Mouse (Mus musculus) layer of hippocampus, postnatal 36 days (tissue): ENCODE results near the gene Sox6. TPM values are rescaled to one million over a fixed set of nuclear protein-coding genes. Genes with fewer than 3 reads are reported as not detected.
A peak's percentile ranks its signal among the peaks of the same experiment; 100 is the strongest.
"Not testable (repeated sequence)": the region's sequence is repeated elsewhere in the genome, so short reads cannot be mapped to it uniquely, and the experiment has no call there.

ENCODE experiments used
- DNase-seq, 2 experiments: peaks; one replicate each; pipeline ENCODE4 v3.0.0; 2022
- total RNA-seq, 2 experiments: library from RNA; stranded (reverse); gene quantifications; 2 replicates each; pipeline ENCODE4 v1.2.3; 2021

Gene Sox6
- 10 to 100 TPM; 24.3 to 34.7 TPM for total RNA-seq

DNA sequence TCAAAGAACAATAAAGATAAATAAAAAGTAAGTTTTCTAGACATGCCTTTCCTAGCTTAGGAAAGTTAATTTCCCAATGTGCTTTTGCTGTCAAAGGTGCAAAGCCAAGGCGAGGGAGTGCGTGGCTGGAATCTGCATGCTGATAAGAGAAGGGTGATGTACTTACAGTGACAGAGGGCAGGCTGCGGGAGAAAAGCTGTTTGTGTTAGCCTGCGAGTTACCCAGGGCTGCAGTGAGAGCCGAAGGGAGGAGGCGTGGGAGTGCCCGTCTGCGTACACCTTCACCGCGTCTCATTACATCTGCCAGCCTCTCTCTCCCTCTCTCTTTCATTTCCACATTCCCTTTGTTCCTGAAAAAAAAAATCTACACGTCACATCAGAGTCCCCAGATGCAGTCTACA is at the start of gene Sox6:
Sox6 (minus strand) TSS at position 286 of the 400 bp plus-strand sequence.
- peak in 1 of 2 experiments; percentile 5 for DNase-seq

DNA sequence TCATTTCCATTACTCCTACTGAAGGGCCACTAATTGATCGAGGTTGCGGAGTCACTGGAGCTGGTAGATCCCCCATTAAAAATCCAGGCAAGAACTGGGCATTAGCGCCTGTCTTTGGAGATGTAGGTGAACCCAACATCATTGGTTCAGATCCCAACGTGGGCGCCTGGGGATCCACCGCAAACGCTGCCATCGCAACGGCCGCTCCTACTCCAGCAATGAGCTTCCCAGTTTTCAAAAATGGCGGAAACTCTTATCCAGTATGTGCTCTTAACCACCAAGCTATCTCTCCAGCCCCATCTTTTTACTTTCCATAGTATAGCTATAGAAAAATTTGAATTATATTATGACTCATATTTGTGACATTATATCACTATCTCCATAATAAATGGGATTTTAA is 45.8 kb upstream of the Sox6 start, which contains the start of gene Gm4353:
Gm4353 (minus strand) TSS at position 270 of the 400 bp plus-strand sequence.
- not testable (repeated sequence) for DNase-seq

DNA sequence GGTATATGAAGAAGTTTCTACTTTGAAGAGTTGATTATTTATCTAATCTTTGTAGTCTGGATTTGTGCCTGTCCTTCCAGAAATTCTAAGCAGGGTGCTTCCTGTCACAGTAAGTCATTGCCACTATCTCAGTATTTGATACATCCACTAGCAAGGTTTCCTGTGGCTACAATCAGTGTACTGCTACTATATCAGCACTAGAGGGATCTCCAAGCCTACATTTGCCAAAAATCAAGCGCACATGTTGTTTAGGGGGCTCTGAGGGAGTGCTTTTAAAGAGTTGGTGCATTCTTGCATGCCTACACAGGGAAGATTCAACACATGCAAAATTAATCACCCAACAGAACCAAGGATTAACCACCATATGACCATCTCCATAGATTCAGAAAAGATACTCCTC is 22.1 kb upstream of the Sox6 start:
- DNase-seq = no peak

DNA sequence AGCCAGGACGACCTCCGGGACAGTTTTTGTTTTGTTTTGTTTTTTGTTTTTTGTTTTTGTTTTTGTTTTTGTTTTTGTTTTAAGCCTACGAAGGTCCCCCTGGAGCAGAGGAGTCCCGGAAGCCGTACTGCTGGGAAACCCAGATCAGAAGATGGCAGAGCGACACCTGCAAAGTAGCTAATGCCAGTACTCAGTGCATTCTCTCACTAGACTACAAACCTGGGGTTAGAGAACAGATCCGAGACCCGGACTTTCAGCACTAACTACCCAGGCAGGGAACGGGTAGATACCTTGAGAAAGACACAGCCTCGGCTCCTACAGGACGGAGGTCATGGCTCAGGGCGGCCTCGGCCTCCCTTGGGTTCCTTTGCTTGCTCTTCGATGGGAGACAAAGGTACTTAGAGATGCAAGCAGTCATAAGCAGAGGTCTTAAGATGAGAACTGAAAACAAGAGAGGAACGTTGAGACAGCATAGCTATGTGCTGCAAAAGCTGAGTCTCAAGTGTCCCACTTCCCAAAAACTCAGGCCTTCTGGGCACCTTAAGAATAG is 1.9 kb upstream of the Sox6 start:
- DNase-seq = no peak

DNA sequence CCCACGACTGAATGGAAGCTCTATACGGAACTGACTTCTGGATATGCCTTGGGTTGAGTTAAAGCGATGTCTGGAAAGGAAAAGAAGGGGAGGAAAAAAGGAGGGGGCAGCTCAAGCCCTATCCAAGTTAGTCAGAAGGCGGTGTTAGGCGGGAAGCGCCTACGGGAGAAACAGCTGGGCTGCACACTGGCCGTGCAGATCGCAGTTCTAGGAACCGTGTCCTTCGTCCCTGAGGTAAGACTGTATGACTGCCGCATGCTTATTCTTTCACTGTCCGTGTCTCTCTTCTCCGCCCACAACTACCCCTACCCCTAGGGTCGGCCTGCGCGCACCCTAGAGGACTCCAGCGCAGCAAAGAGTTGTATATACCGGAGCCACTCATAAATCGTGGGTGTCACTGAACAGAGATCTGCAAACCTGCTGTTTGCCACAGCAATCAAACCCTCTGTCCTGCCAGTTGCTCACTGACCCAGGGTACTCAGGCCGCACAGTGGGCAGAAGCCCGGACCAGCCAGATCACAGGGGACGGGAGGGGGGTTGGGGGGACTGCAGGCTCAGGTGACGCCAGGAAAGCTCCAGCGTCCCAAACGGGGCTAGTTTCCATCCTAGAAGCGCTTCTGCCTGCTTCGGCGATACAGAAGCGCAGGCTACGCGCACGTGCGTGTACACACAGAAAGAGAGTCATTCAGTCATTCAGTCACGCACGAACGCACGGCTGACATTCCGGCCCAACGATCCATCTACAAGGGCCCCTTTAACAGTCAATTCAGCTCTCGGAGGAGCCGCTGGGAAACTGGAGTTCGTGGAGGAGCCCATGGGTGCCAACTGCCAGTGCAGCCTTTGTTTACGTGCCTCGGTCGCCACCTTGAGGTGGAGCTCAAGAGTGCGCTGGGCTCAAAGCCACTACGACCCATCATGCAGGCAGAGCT is 1.2 kb upstream of the Sox6 start:
- peak; percentile 83 to 86 for DNase-seq

DNA sequence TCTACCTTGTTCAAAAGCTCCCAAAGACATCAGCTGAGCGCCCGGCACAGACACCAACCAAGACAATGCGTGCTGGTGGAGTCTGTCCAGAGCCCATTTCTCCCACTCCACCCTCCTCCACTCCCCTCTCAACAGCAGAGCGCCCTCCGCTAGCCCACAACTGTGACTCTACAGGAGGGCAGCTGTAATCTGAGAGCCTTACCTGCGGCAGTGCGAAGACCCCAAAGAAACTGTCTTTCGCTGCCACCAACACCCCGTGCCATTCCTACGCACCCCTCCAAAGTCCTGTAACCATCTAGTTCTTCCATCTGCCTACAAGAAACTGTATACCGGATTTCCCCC is 571 bp upstream of the Sox6 start, which contains the start of gene 1110004F10Rik:
1110004F10Rik (plus strand) TSS at position 202 of the 342 bp plus-strand sequence.
- DNase-seq = peak in 1 of 2 experiments; percentile 9

DNA sequence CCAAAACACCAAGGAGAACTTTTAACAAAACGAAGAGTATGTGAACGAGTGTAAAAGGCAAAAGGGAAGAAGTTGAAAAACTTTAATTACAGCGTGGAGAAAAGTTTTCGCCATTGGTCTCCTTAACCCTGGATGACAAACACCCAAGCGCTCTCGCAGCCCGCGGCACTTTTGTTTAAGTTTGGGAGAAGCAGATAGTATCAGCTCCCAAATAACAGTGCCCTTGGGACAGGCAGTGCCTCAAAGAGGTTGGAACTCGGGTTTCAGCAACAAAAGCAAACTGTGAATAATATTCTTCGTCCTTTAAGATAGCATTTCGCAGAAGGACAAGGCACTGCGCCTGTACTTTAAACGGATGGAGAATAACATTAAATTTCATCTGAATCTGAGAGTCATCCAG is 572 bp downstream of the Sox6 start:
- no peak for DNase-seq

- no peak for DNase-seq
These were observed 1.7 kb downstream of the Sox6 start for GRCm38 (mm10) chr7:116036591-116037555.

DNA sequence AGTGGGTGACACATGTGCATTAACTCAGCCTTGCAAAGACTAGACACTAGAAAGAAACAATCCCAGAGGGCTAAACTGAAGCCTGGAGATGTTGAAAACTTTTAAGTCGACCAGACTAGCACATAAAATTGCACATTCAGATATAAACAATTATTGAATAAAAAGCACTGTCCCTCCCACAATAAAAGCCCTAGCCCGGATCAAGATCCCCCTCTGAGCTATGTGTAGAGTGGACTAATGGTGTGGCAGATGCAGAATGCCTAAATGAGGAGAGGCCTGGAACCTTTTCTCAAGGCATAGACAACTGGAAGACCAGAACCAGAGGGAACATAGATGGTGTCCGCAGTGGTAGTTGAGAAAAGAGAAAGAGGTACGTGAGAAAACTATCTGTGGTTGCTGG is 3.1 kb downstream of the Sox6 start:
- DNase-seq = no peak

DNA sequence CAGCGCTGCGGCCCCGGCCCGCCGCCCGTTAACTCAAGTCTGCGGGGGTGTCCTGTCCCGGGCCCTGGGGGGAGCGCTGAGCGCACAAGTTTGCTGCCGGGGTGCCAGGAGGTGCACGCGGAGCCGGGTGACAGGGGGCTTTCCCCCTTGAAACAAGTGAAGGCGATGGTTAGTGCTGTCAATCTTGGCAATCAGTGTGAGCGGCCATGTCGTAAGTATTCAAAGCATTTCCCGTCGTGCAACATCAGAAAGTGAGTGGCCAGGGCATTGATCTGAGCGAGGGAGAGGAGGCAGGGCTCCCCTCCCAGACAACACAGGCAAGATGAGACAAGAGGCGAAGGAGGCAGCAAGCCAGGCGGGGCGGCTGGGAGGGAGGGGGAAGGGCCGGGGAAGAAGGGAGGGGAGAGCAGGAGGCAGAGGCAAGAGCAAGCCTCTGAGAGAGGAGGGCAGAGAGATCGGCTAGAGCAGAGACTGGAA is 4.3 kb downstream of the Sox6 start:
- peak; percentile 22 to 28 for DNase-seq

GRCm38 (mm10) chr7:116033371-116034241 is 5.0 kb downstream of the Sox6 start:
- peak; percentile 41 to 47 for DNase-seq

DNA sequence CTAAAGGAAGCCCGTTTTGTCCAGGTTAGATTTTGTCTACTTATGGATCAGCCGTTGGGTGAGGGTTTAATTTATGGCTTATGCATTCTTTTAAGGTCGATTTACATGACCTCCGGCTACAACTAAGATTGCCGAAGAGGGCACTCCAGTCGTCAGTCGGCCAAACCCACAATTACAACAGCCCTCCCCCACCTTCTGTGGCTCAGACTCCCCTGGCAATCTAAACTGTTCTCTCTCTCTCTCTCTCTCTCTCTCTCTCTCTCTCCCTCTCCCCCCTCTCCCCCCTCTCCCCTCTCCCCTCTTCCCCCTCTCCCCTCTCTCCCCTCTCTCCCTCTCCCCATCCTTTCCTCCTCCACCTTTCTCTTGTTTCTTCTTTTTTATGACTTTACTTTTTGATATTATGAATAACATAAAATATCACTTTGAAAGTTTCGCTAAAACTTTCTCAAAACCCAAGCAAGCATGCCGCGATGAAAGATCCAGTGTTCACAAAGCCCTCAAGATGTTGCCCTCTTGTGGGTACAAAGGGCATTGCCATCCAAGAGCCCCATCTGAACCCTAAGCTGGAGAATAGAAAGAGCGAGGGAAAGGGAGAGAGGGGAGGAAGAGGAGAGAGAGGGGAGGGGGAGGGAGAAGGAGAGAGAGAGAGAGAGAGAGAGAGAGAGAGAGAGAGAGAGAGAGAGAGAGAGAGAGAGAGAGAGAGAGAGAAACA is 5.8 kb downstream of the Sox6 start:
- DNase-seq = peak; percentile 45 to 52

GRCm38 (mm10) chr7:116031718-116032595 is 6.6 kb downstream of the Sox6 start:
- DNase-seq = peak; percentile 26 to 30

GRCm38 (mm10) chr7:116031388-116031717 is 7.2 kb downstream of the Sox6 start:
- DNase-seq = no peak

DNA sequence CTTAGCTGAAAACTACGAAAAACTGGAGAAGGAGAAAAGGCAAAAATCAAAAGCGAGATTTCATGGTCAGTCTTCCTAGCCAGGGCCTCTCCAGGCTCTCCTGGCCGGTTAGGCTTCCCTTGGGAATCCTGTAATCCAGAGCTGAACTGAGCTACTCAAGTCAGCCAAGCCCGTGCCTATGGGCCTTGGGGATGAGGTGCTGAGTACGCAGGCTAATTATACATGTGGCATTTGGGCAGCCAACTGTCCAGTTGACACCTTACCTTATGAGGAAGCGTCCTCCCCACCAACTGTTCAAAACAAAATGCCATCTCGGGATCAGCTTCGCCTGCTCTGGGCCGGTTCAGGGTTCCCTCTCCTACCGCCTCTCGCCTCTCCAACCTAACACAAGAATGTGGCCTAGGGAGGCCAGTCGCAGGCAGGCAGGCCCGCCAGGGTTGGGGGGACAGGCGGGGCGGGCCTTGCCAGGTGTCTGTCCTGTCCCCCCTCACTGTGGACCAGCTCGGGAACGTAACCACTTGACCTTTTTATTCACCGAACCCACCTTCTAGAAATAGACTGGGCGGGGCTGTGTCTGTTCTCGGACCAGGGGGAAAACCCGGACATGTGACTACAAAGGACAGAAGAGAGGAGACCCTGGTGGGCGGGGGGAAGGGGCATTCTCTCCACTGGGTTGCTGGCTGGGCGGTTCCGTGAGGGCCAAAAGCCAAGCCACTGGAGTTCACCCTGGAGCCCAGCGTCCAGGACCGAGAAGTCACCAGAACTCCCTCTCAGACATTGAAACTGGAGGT is 7.8 kb downstream of the Sox6 start:
- DNase-seq = peak in 1 of 2 experiments; percentile 20

DNA sequence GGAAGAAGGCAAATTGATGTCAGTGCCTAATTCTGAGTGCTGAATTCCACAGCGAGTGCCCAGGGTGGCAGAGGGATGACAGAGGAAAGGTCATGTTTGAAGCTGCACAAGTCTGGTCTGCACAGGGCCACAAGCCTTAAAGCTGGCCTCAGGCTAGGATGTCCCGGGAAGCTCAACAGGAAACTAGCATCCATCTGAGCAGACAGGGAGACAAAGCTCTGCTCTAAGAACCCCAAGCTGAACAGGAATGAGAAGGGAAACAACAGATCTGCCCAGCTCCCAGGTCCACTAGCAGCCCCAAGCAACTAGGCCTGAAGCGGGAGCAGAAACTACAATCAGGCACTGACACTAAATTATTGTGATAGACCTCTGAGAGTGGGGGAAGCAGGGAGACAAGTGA is 8.6 kb downstream of the Sox6 start:
- DNase-seq = peak in 1 of 2 experiments; percentile 7

GRCm38 (mm10) chr7:116002726-116003125 is 35.9 kb downstream of the Sox6 start:
- DNase-seq = no peak

GRCm38 (mm10) chr7:115988109-115988779 is 50.4 kb downstream of the Sox6 start:
- no peak for DNase-seq
